Mouse (Mus musculus) lung, postnatal 0 days (tissue): Measurements from ENCODE around the gene Zar1l.
A peak's percentile ranks its signal among the peaks of the same experiment; 100 is the strongest.

Experiments
- CTCF ChIP-seq: IDR thresholded peaks from 2 replicates; pipeline ENCODE4 v1.5.1; 2016; ENCODE audit warnings: antibody characterized with exemption, mild to moderate bottlenecking
- EP300 ChIP-seq: IDR thresholded peaks from 2 replicates; pipeline ENCODE4 v1.6.1; 2016; ENCODE audit warnings: antibody characterized with exemption, mild to moderate bottlenecking, control low read depth

DNA sequence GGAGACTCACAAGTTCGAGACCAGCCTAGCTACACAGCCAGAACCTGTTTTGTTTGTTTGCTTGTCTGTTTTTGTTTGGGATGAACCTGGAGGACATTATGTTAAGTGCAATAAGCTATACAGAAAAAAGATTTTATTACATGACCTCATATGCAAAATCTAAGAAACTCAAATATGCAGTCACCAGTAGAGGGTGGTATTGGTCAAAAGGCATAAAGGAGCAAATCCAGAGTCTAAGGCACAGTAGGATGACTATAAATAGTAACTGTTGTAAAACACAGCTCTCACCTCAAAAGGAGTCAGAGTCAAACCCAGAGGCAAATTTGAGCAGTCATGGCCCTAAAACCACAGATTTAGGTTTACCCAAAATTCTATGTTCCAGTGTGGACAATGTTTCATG, 1.6 kb upstream of the Zar1l start:
- TF ChIP-seq CTCF (peak; percentile 70), EP300 (no peak)
